Mouse (Mus musculus): ENCODE results near the gene Arhgap33.
A peak's percentile ranks its signal among the peaks of the same experiment; 100 is the strongest.
"Not testable (repeated sequence)": the region's sequence is repeated elsewhere in the genome, so short reads cannot be mapped to it uniquely, and the experiment has no call there.

The Arhgap33 gene

DNA sequence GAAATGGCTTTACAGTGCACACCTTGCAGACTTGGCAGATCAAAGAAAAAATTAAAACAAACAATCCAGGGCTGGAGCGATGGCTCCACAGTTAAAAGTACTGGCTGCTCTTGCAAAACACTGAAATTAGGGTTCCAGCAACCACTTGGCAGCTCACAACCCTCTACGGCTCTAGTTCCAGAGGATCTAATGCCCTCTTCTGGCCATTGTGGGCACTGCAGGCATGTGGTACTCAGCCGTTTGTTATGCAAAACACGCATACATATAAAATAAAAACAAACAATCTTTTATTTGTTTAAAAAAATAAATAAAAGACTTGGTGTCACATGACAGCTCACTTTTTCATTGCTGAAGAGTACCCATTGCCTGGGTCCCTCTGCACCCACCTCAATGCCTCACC, 42.1 kb downstream of the Arhgap33 start:
- Histone ChIP-seq H3K36me3 (ENCODE audit: control insufficient read depth, insufficient read depth, low read length, poor library complexity, severe bottlenecking) (no peaks in the 10 kb centered on the region), H3K27me3 (ENCODE audit: control insufficient read depth, insufficient read depth, low read length, poor library complexity, severe bottlenecking) (no peaks in the 10 kb centered on the region)
- DNase-seq (ENCODE audit: low read depth, low spot score): peak; percentile 85

GRCm38 (mm10) chr7:30490957-30491307, 43.9 kb downstream of the Arhgap33 start:
- no peaks in the 10 kb centered on the region for H3K36me3 ChIP-seq (ENCODE audit: control insufficient read depth, insufficient read depth, low read length, poor library complexity, severe bottlenecking)
- no peak for DNase-seq (ENCODE audit: low read depth, low spot score)

DNA sequence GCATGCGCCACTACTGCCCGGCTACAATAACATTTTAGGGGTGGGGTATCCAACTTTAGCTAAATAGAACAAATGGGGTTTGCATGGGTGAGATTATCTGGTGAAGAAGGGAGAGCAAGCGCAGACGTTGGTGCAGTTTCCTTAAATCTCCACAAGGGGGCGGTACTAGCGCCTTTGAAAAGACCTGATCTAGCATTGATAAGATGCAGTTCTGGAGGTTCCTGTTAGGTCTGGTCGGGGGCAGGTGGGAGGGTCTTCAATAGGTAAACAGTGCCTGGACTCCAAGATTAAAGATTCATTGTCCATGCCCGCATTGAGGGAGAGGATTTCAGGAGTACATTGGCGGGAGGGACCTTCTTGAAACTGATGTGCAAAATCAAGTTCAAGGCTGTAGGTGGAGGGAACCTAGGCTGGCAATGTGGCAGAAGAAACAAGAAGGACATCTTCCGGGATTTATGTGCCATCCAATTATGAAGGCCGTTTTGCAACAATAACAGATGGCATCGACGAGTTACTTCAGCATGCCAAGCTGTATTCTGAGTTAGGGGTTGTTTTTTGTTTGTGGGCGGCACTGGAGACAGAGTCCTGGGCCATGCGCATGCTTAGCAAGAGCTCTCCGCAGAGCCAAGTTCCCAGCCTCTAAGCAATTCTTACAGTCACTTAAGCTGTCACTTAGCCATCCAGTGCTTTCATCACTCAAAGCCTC, 44.5 kb downstream of the Arhgap33 start:
- peak; percentile 72 for DNase-seq (ENCODE audit: low read depth, low spot score)
- H3K36me3 ChIP-seq (ENCODE audit: control insufficient read depth, insufficient read depth, low read length, poor library complexity, severe bottlenecking): no peaks in the 10 kb centered on the region
- no peaks in the 10 kb centered on the region for H3K27me3 ChIP-seq (ENCODE audit: control insufficient read depth, insufficient read depth, low read length, poor library complexity, severe bottlenecking)

More at GRCm38 (mm10) chr7:30490957-30491307, 43.9 kb downstream of the Arhgap33 start:
- no peaks in the 10 kb centered on the region for H3K27me3 ChIP-seq (ENCODE audit: control insufficient read depth, insufficient read depth, low read length, poor library complexity, severe bottlenecking)

GRCm38 (mm10) chr7:30484250-30484649, 50.6 kb downstream of the Arhgap33 start:
- no peaks in the 10 kb centered on the region for H3K27me3 ChIP-seq (ENCODE audit: control insufficient read depth, insufficient read depth, low read length, poor library complexity, severe bottlenecking)
- peak; percentile 19 for DNase-seq (ENCODE audit: low read depth, low spot score)
- no peaks in the 10 kb centered on the region for H3K36me3 ChIP-seq (ENCODE audit: control insufficient read depth, insufficient read depth, low read length, poor library complexity, severe bottlenecking)

- Histone ChIP-seq H3K36me3 (ENCODE audit: control insufficient read depth, insufficient read depth, low read length, poor library complexity, severe bottlenecking) (no peaks in the 10 kb centered on the region), H3K27me3 (ENCODE audit: control insufficient read depth, insufficient read depth, low read length, poor library complexity, severe bottlenecking) (peaks cover 2% of the 10 kb centered on the region; the same call in 1 of the 2 replicates)
- no peak for DNase-seq (ENCODE audit: low read depth, low spot score)
Measured at GRCm38 (mm10) chr7:30477415-30478381, 57.2 kb downstream of the Arhgap33 start.

GRCm38 (mm10) chr7:30476136-30476535, 58.7 kb downstream of the Arhgap33 start:
- DNase-seq (ENCODE audit: low read depth, low spot score); H3K36me3 ChIP-seq (ENCODE audit: control insufficient read depth, insufficient read depth, low read length, poor library complexity, severe bottlenecking); H3K27me3 ChIP-seq (ENCODE audit: control insufficient read depth, insufficient read depth, low read length, poor library complexity, severe bottlenecking): not testable (repeated sequence)

- DNase-seq (ENCODE audit: low read depth, low spot score): no peak
- peaks cover 2% of the 10 kb centered on the region; the same call in 1 of the 2 replicates for H3K27me3 ChIP-seq (ENCODE audit: control insufficient read depth, insufficient read depth, low read length, poor library complexity, severe bottlenecking)
Measured at GRCm38 (mm10) chr7:30474999-30475398, 59.9 kb downstream of the Arhgap33 start.

GRCm38 (mm10) chr7:30472411-30472810, 62.4 kb downstream of the Arhgap33 start:
- Histone ChIP-seq H3K36me3 (ENCODE audit: control insufficient read depth, insufficient read depth, low read length, poor library complexity, severe bottlenecking) (no peaks in the 10 kb centered on the region), H3K27me3 (ENCODE audit: control insufficient read depth, insufficient read depth, low read length, poor library complexity, severe bottlenecking) (no peaks in the 10 kb centered on the region)
- peak; percentile 63 for DNase-seq (ENCODE audit: low read depth, low spot score)

More at GRCm38 (mm10) chr7:30474999-30475398, 59.9 kb downstream of the Arhgap33 start:
- H3K36me3 ChIP-seq (ENCODE audit: control insufficient read depth, insufficient read depth, low read length, poor library complexity, severe bottlenecking): no peaks in the 10 kb centered on the region

Measured in splenic B cell, adult 2 months (primary cell).